Mouse (Mus musculus): ENCODE data around the gene Cdc42se1.

- TF ChIP-seq TAL1 (IDR thresholded peaks at IDR 0.05; ENCODE audit: low read length), result no peak
- no peak for TF ChIP-seq GATA1 (IDR thresholded peaks at IDR 0.05; ENCODE audit: low read length)
These were observed 28.4 kb downstream of the Cdc42se1 start for GRCm38 (mm10) chr3:95256931-95257330.

Measured in erythroblast, embryonic 14.5 days (primary cell).